Mouse (Mus musculus) liver, embryonic 18 days (tissue): ENCODE measurements around the gene Arntl2. TPM values are rescaled to one million over a fixed set of nuclear protein-coding genes. Genes with fewer than 3 reads are reported as not detected.

Source experiments
- polyA plus RNA-seq: library from polyadenylated mRNA; depleted of rRNA; stranded (reverse); fragments of >200 nt; gene quantifications from 2 replicates; pipeline ENCODE4 v1.2.3, GENCODE M21; 2012; rRNA removed

Arntl2 gene
- 1.7 and 2.2 TPM in 2 replicates for polyA plus RNA-seq

GRCm38 (mm10) chr6:146795924-146796545, at the start of gene Arntl2:
TSS of gene Arntl2 (plus strand) at chr6:146796055.

GRCm38 (mm10) chr6:146850050-146850449, 54.2 kb downstream of the Arntl2 start, which contains the start of gene Smco2:
TSS of gene Smco2 (plus strand) at chr6:146850104.

Other genes with a start within 250 kb of the Arntl2 start
- 37.0 and 38.1 TPM in 2 replicates for gene Fgfr1op2, start 218.9 kb upstream of the Arntl2 start, polyA plus RNA-seq
- gene Ints13, start 218.2 kb upstream of the Arntl2 start, polyA plus RNA-seq = 19.4 and 21.4 TPM in 2 replicates
- 45.5 and 47.6 TPM in 2 replicates for gene Med21, start 153.5 kb upstream of the Arntl2 start, polyA plus RNA-seq
- gene Tm7sf3, start 153.2 kb upstream of the Arntl2 start, polyA plus RNA-seq = 7.7 and 8.0 TPM in 2 replicates
- 3.3 and 3.9 TPM in 2 replicates for gene Stk38l, start 71.1 kb upstream of the Arntl2 start, polyA plus RNA-seq
- not detected in 2 replicates for gene Smco2, start 54.0 kb downstream of the Arntl2 start, polyA plus RNA-seq
- 8.6 and 11.0 TPM in 2 replicates for gene Ppfibp1, start 92.4 kb downstream of the Arntl2 start, polyA plus RNA-seq
- not detected in 2 replicates for gene 1700034J05Rik, start 158.4 kb downstream of the Arntl2 start, polyA plus RNA-seq
- gene Rep15, start 236.5 kb downstream of the Arntl2 start, polyA plus RNA-seq = 0.10 and 0.11 TPM in 2 replicates
- 17.9 and 18.0 TPM in 2 replicates for gene Mrps35, start 246.7 kb downstream of the Arntl2 start, polyA plus RNA-seq